Mouse (Mus musculus) brown adipose tissue, adult 24 weeks (tissue): Measurements from ENCODE around the gene Uhmk1. TPM values are rescaled to one million over a fixed set of nuclear protein-coding genes. Genes with fewer than 3 reads are reported as not detected.

Source experiments
- H3K27ac ChIP-seq: fragments of 200-500 bp; replicated peaks from 2 replicates; pipeline ENCODE4 v1.5.1; 2012; ENCODE audit warnings: low read depth, mild to moderate bottlenecking, low read length
- H3K4me1 ChIP-seq: fragments of 200-500 bp; 2 replicates; pipeline ENCODE4 v1.6.1; 2012; ENCODE audit warnings: low read length, mixed read lengths; ENCODE audit not compliant: control insufficient read depth, insufficient read depth, insufficient read length
- H3K4me3 ChIP-seq: fragments of 200-500 bp; 2 replicates; pipeline ENCODE4 v1.5.1; 2012; ENCODE audit warnings: low read depth, mild to moderate bottlenecking, low read length, moderate library complexity; ENCODE audit not compliant: insufficient read depth
- polyA plus RNA-seq: library from polyadenylated mRNA; stranded (reverse); fragments of >200 nt; gene quantifications from 2 replicates; pipeline ENCODE4 v1.2.4, GENCODE M21; 2012; ENCODE audit not compliant: missing spikeins, insufficient read depth, insufficient read length

Gene Uhmk1
- polyA plus RNA-seq, 1 experiment = 42.6 TPM

DNA sequence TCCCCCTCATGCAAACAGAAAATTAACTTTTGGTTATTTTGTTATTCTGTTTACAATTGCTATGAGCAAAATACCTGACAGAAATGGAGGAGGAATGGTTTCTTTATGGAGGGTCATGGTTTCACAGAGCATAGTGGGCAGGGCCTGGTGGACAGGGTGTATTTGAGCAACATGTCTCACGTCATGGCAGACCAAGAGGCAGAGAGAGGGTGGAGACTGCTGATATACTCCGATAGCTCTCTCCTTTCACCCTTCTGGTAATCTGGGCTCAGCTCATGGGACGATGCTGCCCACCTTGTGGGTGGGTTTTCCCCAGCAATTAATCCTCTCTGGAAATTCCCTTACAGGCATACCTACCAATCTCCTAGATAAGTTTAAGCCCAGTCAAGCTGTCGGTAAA is 25.0 kb downstream of the Uhmk1 start:
- Histone ChIP-seq H3K4me1 (peaks cover 5% of the 10 kb centered on the region; the same call in 1 of the 2 replicates), H3K4me3 (no peak overlapping the region), H3K27ac (no peak overlapping the region)

- H3K4me3 ChIP-seq = peak overlapping the region; percentile 30; the same call in 1 of the 2 replicates
- peak overlapping the region; percentile 80 for H3K27ac ChIP-seq
- H3K4me1 ChIP-seq = peaks cover 5% of the 10 kb centered on the region; the same call in 1 of the 2 replicates
Measured at GRCm38 (mm10) chr1:170188601-170189000, 26.6 kb downstream of the Uhmk1 start.

DNA sequence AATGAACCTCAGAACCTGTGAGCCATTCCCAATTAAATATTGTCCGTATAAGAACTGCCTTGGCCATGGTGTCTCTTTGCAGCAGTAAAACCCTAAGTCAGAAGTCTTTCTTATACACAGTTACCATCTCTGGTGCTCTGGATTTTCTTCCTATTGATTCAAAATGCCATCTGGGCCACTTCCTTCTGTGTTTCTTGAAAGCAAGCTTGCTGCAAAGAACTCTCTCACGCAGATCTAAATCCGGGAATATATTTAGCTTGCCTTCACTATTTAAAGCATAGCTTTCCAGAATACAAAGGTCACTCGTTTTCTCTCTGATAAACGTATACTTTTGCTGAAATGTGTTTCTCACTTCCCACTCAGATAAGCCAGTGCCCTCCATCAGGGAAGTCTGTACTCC is 28.7 kb downstream of the Uhmk1 start:
- Histone ChIP-seq H3K4me3 (no peak overlapping the region), H3K27ac (no peak overlapping the region), H3K4me1 (peaks cover 5% of the 10 kb centered on the region; the same call in 1 of the 2 replicates)

GRCm38 (mm10) chr1:170185137-170185536 is 30.1 kb downstream of the Uhmk1 start:
- H3K4me1 ChIP-seq = peaks cover 5% of the 10 kb centered on the region; the same call in 1 of the 2 replicates
- H3K27ac ChIP-seq = no peak overlapping the region
- no peak overlapping the region for H3K4me3 ChIP-seq

GRCm38 (mm10) chr1:170182706-170183105 is 32.5 kb downstream of the Uhmk1 start:
- H3K4me1 ChIP-seq = no peaks in the 10 kb centered on the region
- H3K27ac ChIP-seq = no peak overlapping the region
- no peak overlapping the region for H3K4me3 ChIP-seq

DNA sequence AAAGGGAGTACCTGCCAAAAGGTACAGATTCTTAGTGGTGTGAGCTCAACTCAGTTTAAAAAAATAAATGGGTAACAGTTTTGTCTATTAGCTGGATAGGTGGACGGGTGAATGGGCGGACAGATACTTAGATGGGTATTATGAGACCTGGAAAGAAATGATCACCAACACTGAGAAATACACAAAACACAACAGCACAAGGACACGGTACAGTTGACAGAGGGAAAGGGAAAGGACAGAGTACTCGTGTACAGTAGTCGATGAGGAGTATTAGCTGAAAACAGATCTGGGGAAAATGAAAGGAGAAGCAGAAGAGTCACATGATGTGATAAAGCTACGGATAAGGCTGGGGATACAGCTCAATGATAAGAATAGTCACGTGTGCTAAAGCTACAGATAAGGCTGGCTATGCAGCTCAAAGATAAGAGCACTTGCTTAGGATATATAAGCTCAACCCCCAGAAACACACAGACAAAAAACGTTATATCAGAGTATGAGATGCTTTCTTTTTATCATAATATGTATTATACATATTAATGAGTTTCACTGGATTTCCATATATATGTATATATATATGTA is 38.4 kb downstream of the Uhmk1 start:
- H3K4me3 ChIP-seq = no peak overlapping the region
- H3K4me1 ChIP-seq = no peaks in the 10 kb centered on the region
- H3K27ac ChIP-seq = no peak overlapping the region

DNA sequence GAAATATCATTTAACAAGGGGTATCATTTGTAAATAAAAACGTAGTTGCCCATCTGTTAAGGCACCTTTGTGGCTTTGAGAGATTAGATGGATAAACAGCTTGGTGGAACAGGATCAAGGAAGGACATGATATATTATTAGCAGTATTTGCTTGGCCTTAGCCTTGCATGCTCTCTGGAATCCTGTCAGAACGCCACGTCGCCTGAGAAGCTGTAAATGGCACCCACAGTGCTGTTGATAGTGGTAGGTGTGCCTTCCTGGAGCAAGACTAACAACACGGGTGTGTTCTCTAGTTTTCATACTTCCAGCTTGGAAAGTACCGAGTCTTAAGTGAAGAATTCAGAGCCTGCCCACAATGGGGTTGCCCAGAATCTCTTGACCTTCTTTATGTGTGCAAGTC is 39.3 kb downstream of the Uhmk1 start:
- Histone ChIP-seq H3K27ac (peak overlapping the region; percentile 55; the same call in 1 of the 2 replicates), H3K4me1 (peaks cover 3% of the 10 kb centered on the region; the same call in 1 of the 2 replicates), H3K4me3 (no peak overlapping the region)

- H3K27ac ChIP-seq = peak within 1 kb of the TSS; percentile 92
- H3K4me1 ChIP-seq = peaks cover 4% of the 10 kb centered on the region; the same call in 1 of the 2 replicates
- peak within 1 kb of the TSS; percentile 84 for H3K4me3 ChIP-seq
Measured at GRCm38 (mm10) chr1:170174814-170175332, 40.3 kb downstream of the Uhmk1 start, which contains the start of gene Uap1. Gene Uap1, minus strand, starts transcription at chr1:170174957.

DNA sequence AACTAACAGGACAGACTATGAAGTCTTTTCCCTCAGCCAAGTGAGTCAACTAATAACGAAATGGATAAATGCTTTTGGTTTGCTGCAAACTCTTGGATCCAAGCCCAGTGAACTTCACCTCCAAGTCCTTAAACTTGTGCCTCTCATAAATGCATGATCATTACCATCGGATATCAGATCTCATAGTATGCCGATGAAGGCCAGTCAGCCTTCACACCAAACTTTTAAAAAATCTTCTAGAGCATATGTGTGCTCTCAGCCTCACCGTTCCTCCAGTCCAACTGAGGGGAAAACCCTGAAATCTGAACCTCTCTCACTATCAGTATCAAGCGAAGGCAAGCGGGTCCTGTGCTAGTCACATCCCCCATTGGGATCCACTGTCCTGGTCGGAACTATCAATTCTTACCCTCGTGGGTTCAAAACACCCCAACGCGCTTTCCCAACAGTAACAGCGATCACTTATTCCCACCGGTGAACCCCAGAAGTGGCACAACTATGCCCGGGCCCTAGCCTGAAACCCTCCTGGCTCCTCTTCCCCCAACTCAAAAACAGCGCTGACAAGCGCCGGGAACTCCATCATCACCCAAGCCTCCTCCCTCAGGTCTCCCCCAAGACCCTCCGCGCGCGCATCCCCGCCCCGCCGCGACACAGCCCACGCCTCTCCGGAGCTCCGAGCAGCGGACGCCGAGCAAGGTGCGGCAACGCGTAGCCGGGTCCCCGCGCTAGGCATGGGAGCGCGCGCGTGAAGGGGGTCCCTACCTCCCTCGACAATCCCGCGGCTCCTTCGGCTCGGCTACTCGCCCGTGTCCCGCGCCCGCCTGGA is 41.0 kb downstream of the Uhmk1 start:
- Histone ChIP-seq H3K27ac (peak overlapping the region; percentile 84), H3K4me3 (peak overlapping the region; percentile 84), H3K4me1 (peaks cover 7% of the 10 kb centered on the region; the same call in 1 of the 2 replicates)

DNA sequence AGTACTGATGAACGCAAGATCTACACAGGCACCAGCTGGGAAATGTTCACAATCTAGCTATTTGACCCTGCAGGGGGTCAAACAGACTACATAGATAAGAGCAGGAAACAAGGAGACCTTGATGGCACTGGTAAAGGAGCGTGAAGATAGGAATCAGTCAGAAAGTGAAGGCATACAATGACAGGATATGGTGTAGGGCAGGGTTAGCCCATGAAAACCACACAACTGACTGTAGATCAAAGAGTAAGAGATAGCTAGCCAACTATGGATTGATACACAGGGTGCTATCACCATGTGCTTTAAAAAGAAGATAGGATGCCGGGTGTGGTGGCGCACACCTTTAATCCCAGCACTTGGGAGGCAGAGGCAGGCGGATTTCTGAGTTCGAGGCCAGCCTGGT is 47.4 kb downstream of the Uhmk1 start:
- H3K27ac ChIP-seq = no peak overlapping the region

GRCm38 (mm10) chr1:170164913-170165312 is 50.3 kb downstream of the Uhmk1 start:
- Histone ChIP-seq H3K4me1 (peaks cover 17% of the 10 kb centered on the region), H3K4me3 (no peak overlapping the region), H3K27ac (no peak overlapping the region)

More for the DNA sequence above, 47.4 kb downstream of the Uhmk1 start:
- Histone ChIP-seq H3K4me1 (peaks cover 10% of the 10 kb centered on the region; the same call in 1 of the 2 replicates), H3K4me3 (no peak overlapping the region)

DNA sequence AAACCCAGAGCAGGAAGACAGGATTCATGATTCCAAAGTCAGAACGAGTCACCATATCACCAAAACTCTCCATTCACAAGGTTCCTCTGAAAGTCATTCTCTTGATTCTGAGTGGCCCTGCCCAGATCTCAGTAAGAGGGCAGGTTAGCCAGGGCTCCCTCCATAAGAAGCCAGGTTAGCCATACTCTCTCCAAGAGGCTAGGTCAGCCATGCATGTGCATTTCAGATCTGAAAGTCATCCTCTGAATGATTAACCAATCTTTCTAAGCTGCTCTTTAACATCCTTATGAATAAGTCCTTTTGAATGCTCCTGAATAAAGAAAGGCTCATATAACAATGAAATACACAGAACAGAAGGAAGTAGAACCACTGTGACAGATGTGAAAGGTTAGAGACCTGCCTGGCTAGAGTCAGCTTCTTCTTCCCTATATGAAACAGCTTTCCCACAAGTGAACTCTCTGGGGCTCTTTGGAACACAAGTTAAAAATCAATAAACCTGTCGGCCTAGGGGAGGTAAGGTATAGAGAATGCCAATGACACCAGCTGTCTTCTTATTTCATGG is 51.1 kb downstream of the Uhmk1 start:
- 0 out of 2 replicates have a peak overlapping the region, but pooled peaks have one; percentile 11 for H3K27ac ChIP-seq
- H3K4me1 ChIP-seq = peaks cover 14% of the 10 kb centered on the region
- H3K4me3 ChIP-seq = no peak overlapping the region

- Histone ChIP-seq H3K27ac (no peak overlapping the region), H3K4me1 (peaks cover 14% of the 10 kb centered on the region), H3K4me3 (no peak overlapping the region)
Measured at GRCm38 (mm10) chr1:170163398-170163943, 51.7 kb downstream of the Uhmk1 start.

GRCm38 (mm10) chr1:170161852-170162251 is 53.3 kb downstream of the Uhmk1 start:
- Histone ChIP-seq H3K4me3 (no peak overlapping the region), H3K27ac (peak overlapping the region; percentile 71), H3K4me1 (peaks cover 14% of the 10 kb centered on the region)
